Mouse (Mus musculus): ENCODE results near the gene Etfbkmt.
"Not testable (repeated sequence)": the region's sequence is repeated elsewhere in the genome, so short reads cannot be mapped to it uniquely, and the experiment has no call there.

Gene Etfbkmt

DNA sequence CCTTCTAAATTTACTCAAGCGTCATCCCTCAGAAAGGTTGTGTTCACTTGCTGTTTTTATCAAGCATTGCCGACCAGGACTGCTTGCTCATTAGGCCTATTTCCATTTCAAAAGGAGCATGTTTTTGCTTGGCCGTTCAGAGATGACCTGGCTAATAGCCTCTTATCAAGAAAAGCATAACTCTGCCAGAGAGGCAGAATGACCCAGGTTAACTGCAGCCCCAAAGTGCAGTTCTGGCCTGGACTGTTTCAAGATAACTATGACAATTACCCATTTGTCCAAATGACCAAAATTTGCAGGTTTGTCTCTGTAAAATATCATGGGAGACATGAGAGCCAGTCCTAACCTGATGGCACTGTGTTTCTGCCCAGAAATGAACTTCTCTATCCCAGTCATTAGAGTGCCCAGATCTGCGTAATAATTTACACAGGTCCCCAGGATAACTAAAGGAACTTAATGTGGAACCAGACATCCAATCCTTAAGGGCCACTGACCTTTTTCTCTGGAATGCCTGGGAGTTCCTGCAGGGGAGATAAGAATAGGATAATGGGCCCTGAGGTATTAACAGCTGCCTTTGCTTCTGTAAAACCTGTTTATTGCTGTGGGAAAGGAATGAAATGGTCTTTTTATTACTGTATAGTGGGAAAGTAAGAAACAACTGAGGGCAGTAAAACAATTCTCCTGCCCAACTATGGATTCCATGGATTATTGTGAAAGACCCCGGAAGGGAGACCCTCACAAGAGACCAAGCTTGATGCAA, 5.1 kb upstream of the Etfbkmt start:
- DNase-seq (ENCODE audit: low spot score in 2 of 2): no peak

DNA sequence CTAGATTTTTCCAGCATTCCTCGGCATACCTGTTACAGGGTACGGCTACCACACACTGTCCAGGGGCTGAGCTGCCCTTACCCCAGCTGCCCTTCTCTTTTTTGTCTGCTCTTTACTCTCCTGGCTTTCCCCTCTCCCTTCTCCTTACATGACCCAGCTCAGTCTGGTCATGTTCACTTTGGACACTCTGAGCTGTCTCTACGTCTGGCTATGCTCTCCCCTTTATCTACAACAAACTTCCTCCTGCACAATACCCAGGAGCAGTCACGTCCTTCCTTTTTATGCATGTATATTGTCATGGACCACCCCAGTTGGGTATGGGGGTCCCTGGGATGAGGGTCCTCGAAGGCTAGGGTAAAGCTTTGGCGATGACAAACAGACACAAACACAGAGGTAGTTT, 4.0 kb upstream of the Etfbkmt start:
- DNase-seq (ENCODE audit: low spot score in 2 of 2): no peak

DNA sequence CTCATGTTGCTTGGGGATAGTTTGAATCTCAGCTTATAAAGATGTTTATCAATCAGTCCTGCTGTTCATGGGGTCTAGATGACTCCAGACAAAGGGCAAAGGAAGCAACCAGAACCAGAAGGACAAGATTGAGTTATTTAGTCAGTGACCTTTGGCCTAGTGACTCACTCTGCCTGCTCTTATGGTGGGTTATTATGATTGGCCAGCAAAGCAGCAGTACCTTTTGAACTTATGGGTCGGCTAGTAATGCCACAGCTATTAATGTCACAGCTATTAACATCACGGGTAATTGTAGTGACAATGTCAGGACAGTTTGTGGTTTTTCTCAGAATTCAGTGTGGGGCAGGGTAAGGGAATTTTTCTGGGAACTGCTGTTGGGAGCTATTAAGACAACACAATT, 1.7 kb upstream of the Etfbkmt start:
- DNase-seq (ENCODE audit: low spot score in 2 of 2): no peak

DNA sequence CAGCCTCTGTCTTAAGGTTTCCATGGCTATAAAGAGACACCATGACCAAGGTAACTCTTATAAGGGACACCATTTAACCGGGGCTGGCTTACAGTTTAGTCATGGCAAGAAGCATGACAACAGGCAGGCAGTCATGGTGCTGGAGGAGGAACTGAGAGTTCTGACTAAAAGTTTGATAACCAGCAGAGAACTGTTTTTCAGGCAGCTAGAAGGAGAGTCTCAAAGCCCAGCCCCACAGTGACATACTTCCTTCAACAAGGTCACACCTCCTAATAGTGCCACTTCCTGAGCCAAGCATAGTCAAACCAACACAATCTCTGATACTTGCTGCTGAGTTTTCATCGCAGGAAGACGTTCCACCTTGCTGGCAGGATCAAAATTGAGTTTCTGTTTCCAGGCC, 638 bp upstream of the Etfbkmt start:
- DNase-seq (ENCODE audit: low spot score in 2 of 2): no peak

DNA sequence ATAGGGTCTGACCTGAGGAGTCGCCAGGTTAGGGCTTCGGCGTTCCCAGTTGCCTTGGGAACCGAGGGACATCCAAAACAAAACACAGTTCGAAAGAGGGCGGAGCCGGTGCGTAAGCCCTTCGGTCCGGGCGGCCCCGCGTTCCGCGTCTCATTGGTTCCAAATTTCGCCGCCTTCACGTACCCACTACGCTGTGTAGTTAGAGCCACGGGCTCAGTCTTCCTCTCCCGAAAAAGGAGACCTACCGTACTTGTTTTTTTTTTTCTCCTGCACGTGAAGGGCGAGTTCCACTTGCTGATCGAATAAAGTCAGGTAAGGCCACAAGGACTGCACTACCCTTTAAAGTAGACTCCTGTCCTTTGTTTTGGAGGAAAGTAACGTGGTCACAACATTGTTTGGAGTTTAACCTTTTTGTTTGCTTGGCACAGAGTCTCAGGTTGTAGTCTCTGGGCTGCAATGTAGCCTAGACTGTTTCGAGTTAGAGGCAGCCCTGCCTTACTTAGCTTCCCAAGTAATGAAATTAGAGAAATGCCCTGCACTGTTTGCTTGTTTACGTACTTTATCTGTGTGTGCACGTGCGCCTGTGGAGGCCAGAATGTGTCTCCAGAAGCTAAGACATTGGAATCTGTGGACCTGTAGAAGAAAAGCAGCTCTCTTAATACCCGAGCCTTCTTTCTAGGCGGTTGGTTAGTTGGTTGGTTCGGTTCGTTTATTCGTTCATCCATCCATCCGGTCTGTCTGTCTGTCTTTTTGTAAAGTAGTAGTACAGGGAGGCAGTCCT, 1.9 kb downstream of the Etfbkmt start:
- peak; percentile 79 to 83 for DNase-seq (ENCODE audit: low spot score in 2 of 2)

DNA sequence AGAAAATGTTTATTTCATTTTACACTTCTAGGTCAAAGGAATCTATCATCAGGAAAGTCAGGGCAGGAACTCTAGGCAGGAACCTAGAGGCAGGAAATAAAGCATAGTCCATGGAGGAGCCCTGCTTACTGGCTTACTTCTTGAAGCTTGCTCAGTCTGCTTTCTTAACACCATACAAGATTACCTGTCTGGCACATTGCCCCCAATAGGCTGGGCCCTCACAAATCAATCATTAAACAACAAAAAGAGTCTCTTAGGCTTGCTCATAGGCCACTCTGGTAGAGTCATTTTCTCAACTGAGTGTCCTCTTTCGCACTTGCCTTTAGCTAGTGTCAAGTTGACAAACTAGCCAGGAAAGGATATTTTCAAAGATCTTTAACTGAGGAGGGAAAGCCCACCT, 5.5 kb downstream of the Etfbkmt start:
- DNase-seq (ENCODE audit: low spot score in 2 of 2): no peak

DNA sequence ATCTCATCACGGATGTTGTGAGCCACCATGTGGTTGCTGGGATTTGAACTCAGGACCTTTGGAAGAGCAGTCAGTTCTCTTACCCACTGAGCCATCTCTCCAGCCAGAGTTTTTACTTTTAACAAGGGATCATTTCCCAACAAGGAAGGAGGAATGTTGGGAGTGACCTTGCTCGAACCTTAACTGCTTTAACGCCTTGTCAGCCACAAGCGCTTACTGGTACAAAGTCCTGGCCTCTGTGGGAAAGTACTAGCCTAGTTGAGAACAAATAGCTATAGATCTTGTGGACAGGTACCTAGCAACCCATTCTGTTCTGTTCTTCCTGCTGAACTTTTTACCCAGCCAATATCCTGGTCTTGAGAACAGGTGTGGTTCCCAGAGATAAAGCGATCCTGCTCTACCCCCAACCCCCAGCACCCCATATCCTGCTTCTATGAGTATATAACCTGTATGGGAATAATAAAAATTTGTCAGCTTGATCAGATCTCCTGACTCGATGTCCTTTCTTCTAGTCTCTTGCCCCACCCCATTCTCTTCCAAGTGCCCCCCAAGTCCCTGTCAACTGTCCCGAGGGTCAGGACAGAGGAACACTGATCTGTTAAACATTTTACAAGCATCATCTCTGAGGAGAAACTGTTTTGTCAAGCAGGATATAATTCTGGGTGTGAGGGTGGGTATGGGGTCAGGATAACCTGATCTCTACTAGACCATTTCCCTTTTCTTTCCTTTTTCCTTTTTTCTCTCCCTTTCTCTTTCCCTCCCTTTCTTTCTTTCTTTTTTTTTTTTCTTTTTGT, 9.0 kb downstream of the Etfbkmt start:
- no peak for DNase-seq (ENCODE audit: low spot score in 2 of 2)

DNA sequence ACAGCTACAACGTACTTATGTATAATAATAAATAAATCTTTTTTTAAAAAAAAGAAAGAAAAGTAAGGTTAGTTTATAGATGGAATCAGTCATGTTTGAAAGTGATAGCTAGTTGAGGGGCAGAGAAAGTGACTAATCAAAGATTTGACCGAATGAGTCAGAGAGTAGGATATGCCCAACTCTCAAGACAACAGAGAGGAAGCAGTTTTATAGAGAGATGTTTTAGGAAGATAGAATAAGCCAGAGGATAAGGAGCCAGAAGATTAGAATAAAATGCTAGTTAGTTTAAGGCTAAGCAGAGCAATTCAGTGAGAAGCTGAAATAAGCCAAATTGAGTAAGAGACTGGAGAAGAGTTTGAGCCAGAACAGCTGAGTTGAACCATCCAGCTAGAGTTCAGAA, 12.5 kb downstream of the Etfbkmt start:
- DNase-seq (ENCODE audit: low spot score in 2 of 2): no peak

DNA sequence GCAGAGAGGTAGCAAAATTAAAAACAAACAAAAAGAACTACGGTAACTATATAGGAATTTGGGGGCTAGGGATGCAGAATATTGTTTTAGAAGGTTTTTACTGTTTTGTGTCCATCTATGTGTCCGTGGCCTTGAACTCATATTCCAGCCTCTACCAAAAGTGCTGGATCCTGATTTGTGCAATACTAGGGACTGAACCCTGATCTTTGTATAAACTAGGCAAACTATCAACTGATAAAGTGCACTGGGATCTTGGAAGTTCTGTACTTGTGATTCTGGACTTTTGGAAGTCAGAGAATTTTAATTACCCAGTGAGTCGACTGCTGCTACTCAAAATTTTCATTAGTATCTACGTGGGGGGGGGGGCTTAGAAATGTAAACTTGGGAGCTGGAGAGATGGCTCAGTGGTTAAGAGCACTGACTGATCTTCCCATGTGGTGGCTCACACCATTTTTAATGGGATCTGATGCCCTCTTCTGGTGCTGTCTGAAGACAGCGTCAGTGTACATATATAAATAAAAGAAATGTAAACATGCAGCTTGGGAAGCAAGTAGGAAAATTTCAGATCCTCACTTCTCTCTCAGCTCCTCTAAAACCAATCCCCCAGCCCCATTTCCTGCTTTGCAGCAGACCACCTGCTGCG, 13.9 kb downstream of the Etfbkmt start:
- no peak for DNase-seq (ENCODE audit: low spot score in 2 of 2)

DNA sequence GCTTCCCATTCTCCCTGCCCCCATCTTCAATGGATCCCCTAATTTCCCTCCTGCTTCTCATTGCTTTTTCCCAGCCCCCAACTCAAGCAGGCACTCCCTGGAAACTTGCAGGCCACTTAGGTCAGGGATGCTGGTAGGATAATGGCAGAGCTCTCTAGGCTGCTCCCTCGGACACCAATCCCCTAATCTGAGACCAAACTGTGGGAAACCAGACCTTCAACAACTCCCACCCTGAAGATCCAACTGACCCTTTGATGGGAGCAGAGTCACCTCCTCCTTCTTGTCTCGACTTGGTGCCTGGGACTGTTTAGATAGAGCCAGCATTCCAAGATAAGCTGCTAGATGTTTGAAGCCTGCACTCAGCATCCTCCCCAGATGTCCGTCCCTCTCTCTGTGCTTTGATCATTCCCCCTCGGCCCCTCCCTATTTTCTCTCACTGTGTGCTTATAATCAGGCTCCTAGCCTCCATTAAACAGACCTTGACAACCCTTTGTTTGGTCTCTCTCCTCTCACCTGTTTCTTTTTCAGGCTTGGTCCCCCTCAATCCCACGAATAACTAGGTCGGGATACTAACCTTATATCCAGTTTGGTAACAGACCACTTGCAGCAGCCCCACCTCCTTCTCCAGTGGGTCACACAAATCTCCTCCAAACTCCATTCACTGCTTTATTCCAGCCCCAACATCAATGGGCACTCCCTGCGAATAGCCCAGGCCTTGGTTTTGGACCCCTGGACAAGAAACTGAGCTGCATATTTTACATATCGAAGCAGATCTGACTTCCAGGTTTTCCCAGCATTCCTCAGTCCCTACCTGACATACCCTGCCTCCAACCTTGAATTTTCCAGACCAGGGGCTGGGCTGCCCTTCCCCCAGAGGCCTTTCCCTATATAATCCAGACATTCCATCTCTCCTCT, 14.7 kb downstream of the Etfbkmt start:
- DNase-seq (ENCODE audit: low spot score in 2 of 2): no peak

DNA sequence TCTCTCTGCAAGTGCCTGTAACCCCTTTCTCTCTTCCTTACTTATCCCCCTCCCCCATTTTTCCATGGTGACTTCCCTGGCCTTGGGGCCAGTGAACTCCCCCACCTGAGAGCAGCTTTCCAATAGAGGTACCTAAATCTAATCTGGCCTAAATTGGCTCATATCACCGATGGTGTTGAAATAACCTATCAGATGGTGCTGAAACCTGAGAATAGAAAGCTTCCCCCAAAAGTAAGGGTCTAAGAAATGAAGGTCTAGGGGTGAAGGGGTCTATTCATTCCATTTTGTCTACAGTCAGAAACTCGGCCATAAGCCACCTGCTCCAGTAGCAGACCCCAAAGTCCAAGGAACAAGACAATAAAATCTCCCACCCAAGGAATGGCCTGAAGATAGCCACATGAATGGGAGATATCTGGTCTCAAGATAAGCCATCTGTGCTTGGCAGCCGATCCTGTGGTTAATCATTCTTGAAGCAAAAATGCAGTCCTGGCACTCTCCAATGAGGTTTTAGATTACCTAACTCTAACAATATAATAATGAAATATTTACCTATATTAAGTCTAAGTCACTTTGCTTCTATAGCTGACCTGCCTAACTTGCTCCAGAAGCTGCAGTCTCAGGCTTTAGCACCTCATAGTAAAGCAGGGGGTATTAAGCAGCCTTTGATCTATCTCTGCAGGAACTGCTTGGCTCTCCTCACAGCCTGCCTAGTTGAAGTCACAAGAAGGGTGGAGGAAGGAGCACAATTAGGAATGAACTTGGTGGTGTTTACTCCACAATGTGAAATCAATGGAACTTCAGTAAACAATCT, 15.6 kb downstream of the Etfbkmt start:
- no peak for DNase-seq (ENCODE audit: low spot score in 2 of 2)

DNA sequence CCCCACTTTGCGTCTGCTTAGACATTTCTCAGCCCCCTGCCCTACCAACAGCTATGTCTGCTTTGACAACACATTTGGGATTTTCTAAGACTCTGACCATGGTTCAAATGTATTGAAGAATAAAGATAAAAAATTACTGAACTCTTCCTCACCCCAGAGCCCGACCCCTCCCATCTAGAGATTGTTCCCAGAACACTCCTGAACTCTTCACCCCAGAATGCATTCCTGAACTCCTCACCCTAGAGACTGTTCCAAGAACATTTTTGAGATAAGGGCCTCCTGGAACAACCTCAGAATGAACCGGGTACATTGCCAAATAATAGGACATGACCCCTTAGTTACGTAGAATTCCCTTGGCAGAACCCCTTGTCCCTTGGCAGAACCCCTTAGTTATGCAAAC, 27.4 kb downstream of the Etfbkmt start:
- DNase-seq (ENCODE audit: low spot score in 2 of 2): not testable (repeated sequence)

DNA sequence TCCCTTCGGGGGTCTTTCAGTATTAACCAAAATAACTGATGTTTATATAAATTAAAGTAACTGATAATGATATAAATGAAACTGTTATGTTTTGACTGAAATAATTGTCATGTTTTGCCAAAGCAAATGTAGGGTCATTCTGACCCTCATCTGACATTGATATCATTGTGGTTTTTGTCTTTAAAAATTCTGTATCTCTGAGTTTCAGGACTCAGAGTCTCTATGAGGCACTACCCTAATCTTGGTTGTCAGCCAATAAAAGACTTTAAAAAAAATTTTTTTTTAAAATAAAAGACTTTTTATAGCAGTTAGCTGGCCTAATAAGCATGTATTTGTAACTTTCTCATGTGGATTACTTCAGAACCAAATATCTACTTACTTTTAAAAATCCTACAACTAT, 28.0 kb downstream of the Etfbkmt start:
- DNase-seq (ENCODE audit: low spot score in 2 of 2): no peak

DNA sequence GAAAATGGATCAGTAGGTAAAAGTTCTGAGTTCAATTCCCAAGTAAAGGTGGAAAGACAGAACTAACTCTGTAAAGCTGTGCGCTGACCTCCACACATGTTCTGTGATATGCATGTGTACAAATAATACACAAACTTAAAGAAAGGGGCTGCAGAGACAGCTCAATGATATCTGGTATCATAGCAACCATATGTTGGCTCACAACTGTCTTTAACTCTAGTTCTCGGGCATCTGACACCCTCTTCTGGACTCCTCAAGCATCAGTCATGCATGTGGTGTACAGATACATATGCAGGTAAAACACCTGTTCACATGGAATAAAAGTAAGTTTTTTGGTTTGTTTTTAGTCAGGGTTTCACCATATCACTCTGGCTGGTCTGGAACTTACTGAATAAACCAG, 28.8 kb downstream of the Etfbkmt start:
- DNase-seq (ENCODE audit: low spot score in 2 of 2): no peak

DNA sequence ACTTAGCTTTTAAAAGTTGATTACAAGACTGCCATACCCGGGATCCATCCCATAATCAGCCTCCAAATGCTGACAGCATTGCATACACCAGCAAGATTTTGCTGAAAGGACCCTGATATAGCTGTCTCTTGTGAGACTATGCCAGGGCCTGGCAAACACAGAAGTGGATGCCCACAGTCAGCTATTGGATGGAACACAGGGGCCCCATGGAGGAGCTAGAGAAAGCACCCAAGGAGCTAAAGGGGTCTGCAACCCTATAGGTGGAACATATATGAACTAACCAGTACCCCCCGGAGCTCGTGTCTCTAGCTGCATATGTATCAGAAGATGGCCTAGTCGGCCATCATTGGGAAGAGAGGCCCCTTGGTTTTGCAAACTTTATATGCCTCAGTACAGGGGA, 30.3 kb downstream of the Etfbkmt start:
- not testable (repeated sequence) for DNase-seq (ENCODE audit: low spot score in 2 of 2)

DNA sequence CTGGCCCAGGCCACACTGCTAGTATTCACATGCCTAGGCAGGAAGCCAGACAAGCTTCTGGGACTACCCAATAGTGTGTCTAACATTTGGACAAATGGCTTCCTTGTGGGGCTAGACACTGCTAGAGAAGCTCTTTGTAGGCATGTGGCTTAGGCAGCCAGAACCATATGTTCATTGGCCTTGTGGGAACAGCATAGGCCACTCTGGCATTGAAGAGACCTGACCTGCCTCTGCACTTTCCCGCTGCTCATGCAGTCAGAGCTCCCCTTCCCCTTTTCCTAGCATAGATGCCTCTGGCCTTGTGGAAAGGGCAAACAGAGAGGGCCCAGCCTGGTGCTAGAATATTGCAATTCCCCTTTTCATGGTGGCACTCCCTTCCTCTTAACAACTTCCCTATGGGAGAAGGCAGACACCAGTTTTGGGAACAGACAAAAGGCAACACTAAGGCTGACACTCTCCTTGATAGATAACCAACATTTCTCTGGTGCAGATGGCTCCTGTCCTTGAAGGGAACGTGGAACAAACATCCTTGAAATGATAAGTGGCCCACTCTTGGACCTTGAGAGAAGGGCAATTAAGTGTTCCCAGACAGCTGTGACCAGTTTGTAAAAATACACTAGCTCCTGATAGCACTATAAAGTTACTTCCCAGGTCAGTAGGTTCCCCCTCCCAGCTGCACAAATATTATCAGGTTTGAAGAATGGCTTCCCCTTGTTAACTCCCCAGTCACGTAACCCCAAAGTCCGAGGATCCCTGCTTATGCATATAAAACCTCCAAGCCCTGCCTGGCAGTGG, 34.4 kb downstream of the Etfbkmt start:
- DNase-seq (ENCODE audit: low spot score in 2 of 2): no peak

DNA sequence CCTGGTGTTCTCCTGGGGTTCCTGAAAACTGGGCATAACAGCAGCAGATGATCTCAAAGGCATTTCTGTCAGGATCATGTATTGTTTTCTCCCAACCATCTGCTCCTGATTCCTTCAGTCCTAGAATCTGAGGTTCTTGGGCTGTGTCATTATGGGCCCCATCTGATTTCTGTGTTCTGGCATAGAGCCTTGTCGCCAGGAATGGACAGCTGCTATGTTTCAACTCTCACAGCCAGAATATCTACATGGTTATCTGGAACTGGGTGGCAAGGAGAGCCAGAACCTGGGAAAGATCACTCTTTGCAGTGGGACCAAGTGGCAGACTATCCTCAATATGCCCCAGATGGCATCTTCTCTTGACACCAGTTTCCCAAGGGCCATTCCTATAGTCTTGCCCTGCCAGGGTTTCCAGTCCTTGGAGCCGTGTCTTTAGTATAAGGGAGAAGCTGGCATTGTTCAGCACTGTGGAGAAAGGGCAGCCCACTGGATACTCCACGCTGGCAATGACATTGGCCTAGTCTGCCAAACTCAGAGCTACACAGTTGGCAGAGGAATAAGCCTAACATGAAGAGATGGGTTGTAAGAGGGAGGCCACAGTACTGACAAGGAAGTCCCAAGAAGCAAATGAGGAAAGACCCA, 35.4 kb downstream of the Etfbkmt start:
- DNase-seq (ENCODE audit: low spot score in 2 of 2): no peak

DNA sequence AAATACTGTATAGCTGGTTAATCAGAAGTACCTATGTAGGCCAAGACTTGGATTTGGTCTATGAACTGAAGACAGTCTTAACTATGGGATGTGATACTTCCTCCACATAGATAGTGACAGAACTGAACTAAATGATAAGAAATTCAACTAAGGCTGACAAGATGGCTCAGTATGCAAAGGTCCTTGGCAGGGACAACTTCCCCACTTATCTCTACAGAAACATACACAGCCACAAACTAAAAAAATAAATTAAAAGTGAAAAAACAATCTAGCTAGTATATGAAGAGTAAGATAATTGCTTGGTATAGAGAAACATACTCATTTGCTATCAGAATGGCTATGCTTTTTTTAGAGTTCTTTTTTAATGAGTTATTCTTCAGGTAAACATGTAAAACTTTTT, 39.4 kb downstream of the Etfbkmt start:
- no peak for DNase-seq (ENCODE audit: low spot score in 2 of 2)

DNA sequence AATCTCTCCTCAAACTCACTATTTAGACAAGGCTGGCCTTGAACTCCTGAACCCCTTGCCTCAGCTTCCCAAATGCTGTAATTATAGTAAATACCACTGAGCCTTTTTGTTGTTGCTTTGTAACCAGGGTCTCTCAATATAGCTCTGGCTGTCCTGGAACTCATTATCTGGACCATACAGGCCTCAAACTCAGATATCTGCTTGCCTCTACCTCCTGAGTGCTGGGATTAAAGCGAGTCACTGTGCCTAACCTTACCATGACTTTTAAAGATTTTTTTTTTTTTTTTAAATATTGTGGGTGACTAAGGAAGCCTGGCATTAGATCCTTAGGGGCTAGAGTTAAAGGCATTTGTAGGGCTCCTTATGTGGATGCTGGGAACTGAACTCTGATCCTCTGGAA, 44.4 kb downstream of the Etfbkmt start:
- no peak for DNase-seq (ENCODE audit: low spot score in 2 of 2)

Measured in urinary bladder, adult 18-20 months (tissue).